Mouse (Mus musculus) frontal cortex, adult (tissue): Measurements from ENCODE around the gene Rps12-ps3.

ENCODE experiments used
- ATAC-seq: cut with Nextera tagmentation; 2 replicates; pipeline ENCODE4 v1.9.2; 2017; ENCODE audit warnings: mild to moderate bottlenecking, moderate library complexity, mixed read lengths; ENCODE audit not compliant: low TSS enrichment

Rps12-ps3 gene

DNA sequence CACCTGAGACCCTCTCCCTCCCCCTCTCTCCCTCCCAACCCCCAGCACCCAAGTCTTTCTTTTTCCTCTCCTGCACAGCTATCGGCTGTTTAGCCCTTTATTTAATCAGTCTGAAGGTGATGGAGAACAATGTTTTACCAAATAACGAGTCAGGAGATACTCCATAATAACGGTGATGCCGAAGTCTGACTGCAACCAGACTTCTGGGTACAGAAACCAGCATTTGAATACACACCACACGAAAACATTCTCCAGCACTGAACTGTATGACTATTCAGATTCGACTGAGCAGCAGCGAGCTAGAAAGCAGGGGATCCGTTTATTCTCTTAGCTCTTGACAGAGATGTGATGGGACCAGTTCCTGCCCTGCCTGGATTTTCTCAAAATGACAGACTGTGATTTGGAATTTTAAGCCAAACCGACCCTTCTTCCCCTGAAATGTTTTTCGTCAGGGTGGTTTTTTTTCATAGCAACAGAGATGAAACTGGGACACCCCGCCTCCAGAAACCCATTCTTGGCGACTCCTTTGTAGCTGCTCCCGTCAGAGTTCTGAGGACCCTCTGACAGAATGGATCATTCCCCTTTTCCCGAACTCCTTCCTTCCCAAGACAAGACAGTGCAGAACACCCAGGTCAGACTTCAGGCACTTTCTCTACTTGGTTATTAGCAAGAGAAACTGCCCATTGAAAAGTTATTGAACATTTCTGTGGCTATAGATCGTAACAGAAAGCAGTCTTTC lies 29.2 kb downstream of the Rps12-ps3 start:
- ATAC-seq: peak; percentile 79

DNA sequence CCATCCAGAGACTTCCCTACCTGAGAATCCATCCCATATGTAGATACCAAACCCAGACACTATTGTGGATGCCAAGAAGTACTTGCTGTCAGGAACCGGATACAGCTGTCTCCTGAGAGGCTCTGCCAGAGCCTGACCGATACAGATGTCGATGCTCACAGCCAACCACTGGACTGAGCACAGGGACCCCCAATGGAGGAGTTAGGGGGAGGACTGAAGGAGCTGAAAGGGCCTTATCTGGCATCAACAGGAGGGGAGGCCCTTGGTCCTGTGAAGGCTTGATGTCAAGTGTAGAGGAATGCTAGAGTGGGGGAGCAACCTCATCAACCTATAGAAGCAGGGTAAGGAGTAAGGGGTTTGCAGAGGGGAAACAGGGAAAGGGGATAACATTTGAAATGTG lies 30.7 kb downstream of the Rps12-ps3 start:
- no peak for ATAC-seq

DNA sequence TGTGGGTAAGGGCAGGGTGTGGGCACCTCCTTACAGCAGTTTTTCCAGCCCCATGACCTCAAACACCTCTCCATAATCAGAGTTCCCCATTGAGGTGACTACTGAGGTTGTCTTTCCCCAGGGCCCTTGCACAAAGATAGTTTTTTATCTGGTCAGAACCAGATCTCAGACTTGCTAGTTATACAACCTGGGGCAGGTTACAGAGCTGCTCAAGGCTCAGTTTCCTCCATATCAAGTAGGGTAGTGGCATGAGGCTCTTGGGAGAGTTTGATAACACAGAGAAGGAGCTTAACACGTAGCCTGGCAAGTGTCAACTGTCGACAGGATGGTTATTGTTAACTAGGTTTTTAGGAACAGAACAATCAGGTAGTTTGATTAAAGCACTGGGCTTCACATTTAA lies 32.8 kb downstream of the Rps12-ps3 start:
- ATAC-seq: no peak

DNA sequence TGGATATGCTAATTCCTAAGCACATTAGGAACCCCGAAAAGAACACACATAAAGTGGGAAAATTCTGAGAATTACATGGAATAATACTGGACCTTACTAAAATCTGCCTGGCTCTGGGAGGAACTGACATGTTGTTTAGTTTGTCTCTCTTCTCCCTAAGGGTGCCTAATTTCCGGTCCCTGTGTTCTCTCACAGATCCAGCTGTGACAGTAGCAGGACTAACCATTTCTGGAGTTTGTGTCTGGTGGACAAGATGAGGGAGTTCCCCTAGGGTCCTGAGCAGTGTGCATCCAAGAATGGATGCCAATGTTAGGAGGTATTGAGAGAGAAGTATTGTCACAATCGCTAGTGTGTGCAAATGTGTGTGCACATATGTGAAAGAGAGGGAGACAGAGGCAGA lies 34.3 kb downstream of the Rps12-ps3 start:
- no peak for ATAC-seq

DNA sequence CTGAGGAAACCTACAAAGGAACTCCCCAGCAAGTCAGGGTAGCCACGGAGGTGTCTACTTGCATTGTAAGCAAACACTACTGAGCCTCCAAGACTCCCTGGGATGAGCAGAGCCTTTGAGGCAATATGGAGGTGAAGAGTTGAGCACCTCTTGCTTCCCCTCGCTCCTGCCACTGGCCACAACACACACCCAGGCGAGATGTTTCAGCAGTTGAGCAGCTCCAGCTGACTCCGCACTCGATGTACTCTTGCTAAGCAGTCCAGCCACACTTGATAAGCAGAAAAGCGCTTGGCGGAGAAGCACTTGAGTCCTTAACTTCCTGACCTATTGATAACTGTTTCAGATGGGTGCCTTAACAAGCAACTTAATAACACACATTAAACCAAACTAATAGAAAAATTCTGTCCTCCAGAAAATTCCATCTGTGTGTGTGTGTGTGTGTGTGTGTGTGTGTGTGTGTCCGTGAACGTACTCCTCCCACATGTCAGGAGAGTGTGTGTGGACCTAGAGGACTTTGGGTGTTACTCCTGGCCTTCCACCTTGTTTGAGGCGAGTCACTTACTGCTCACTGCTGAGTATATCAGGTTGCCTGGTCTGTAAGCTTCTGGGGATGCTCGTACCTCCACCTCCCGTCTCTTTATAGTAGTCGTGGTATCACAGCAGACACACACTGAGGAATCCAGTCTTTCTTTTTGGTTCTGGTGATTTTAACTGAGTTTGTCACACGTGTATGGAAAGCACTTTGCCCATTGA lies 34.9 kb downstream of the Rps12-ps3 start:
- no peak for ATAC-seq

DNA sequence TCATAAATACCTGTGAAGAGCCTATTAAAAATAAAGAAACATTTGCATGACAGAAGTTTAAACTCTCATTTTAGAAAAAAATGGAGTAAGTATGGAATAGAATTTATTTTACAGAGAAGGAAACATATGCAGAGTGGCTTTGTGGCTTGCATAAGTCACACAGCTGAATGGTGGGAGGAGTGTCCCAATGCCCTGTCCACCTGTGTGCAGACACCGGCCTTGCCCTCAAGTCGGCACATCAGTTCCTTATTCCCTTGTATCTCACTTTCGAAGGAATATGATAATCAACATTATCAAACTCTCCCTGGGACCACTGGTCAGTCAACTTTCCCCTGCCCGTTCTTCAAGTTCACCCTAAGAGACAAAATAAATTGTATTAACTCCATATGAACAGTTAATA lies 35.8 kb downstream of the Rps12-ps3 start:
- no peak for ATAC-seq

DNA sequence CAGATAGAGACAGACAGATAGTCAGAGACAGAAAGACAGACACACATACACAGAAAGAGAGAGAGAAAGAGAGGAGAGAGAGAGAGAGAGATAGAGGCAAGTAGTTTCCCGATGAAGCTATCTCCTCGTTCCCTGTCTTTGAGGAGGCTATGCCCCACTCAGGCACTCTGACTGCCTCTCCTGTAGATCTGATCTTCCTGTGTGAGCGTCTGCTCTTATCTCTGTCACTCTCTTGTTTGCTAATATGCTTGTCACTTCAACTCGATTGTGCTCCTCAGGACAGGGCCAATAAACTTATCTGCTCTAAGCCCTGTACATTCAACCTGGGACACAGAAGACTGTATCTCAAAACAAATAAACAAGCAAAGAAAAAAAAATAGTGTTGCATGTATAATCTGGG lies 37.1 kb downstream of the Rps12-ps3 start:
- ATAC-seq: no peak

DNA sequence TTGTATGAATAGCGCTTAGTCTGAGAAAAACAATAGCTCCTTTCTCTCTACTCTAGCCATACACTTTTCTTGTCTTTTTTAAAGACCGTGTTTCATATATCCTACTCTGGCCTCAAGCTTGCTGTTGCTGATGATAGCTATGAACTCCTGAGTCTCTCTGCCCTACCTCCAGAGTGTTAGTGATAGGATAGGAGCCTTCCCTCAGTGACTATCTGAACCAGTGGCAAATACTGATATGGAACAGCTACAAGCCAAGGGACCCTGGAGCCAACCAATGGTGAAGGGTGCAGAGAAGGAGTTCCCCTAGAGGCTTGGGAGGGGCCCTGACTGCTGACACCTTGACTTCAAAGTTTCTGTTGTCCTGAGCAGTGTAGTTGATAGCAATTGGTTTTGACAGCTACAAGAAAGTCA lies 38.4 kb downstream of the Rps12-ps3 start:
- ATAC-seq: no peak

DNA sequence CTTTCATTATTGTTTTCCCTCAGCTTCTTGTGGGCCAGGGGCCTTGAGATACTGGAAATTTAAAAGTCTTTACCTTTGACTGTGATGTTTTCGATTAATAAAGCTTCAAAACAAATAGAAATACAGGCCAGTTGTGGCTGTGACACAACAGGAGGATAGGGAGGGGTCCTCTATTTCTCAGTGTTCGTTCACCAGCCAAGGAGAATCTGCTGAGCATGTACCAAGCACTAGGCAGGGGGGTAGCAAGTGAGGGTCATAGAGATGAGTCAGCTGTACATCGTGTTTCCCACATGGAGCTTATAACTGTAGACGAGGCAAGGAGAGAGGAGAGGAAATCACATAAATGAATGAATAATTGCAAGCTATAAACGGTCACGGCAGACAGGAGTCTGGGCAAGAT lies 40.6 kb downstream of the Rps12-ps3 start:
- no peak for ATAC-seq

DNA sequence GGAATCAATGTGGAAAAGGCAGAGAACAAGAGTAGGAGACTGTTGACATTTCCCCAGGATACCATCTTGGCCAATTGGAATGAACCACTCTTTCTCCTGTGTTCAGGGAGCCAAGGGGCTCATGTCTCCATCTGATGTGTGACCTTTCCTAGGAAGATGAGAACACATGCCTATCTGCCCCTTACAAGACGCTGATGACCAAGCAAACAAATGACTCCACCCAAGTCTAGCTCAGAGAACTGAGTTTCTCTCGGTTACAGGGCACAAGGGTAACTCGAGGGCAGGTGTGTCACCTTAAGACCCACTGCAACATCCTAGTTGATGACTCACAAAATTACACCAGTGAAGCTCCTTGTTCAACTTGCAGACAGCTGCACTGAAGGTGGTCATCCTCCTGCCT lies 41.6 kb downstream of the Rps12-ps3 start:
- ATAC-seq: no peak

DNA sequence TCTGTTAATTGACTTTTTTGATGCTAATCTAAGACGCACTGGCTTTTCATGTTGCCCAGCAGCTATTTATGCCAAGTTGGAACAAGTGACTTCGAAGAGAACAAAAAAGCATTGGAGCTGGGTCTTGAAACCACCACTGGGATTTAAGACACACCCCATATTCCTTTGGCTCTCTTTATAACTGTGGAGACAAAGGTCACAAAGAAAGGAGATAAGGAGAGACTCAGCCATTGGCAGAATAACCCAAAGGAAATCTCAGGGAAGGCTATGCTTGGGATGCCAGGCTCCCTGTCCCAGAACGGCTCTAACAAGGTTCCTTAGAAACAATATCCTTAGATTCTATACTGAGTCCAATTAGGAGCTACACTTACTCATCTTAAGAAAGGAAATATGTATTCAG lies 44.6 kb downstream of the Rps12-ps3 start:
- no peak for ATAC-seq

DNA sequence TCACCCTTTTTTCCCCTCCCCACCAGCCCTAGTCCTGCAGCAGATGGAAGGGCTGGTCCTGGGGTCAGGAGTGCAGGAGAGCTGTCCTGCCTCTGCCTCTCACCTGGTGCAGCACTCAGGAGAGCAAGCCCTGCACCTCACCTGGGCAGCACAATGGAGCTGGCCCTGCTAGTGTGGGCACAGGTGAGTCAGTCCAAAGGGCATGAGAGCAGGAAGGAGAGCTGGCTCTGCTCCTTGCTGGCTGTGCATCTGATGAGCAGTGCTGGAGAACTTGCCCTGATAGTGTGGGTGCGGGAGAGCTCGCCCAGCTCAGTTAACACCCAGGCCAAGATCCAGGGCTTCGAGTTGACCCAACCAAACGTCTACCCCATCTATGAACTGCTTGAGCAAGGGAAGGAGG lies 45.8 kb downstream of the Rps12-ps3 start:
- no peak for ATAC-seq

DNA sequence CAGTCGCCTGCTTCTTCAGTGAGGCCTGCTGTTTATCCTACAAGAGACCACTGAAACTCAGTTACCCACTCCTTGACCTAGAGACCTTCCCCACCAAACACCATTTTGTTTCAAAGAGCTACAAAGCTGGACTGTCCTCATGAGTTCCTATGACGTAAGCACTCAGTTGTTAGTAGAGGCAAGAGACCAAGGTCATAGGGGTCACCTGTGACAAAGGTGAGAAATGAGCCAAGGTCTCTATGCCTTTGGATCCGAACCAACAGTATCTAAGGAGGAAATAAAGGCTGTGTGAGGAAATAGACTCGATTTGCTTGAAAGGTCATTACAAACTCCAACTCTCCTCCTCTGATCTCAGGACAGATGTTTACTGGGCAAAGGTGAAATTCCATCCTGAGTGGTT lies 48.9 kb downstream of the Rps12-ps3 start:
- no peak for ATAC-seq
